Mouse (Mus musculus) kidney, postnatal 0 days (tissue): ENCODE results near the gene Tspan13. TPM values are rescaled to one million over a fixed set of nuclear protein-coding genes. Genes with fewer than 3 reads are reported as not detected.

Experiments used
- ATAC-seq: fragments of 200-750 bp; cut with Nextera tagmentation; replicated peaks from 2 replicates; pipeline ENCODE4 v1.8.0; 2017; ENCODE audit warnings: low read depth, moderate number of reproducible peaks, moderate TSS enrichment, moderate library complexity; ENCODE audit not compliant: low FRiP score
- DNase-seq: peaks from one replicate; pipeline ENCODE4 v3.0.0-alpha.2; 2016; ENCODE audit warnings: low spot score
- H3K27ac ChIP-seq: fragments of 300-500 bp; sonication (generic); 2 replicates; pipeline ENCODE4 v1.5.1; 2014; ENCODE audit warnings: mild to moderate bottlenecking
- H3K27me3 ChIP-seq: fragments of 300-500 bp; sonication (generic); 2 replicates; pipeline ENCODE4 v1.6.1; 2014; ENCODE audit warnings: low read length, mixed read lengths; ENCODE audit not compliant: insufficient read depth
- H3K36me3 ChIP-seq: fragments of 300-500 bp; sonication (generic); 2 replicates; pipeline ENCODE4 v1.6.1; 2014; ENCODE audit warnings: low read length, mixed read lengths; ENCODE audit not compliant: insufficient read depth
- H3K4me1 ChIP-seq: fragments of 300-500 bp; sonication (generic); replicated peaks from 2 replicates; pipeline ENCODE4 v1.6.1; 2014; ENCODE audit warnings: antibody characterized with exemption, low read length, mixed read lengths; ENCODE audit not compliant: insufficient read depth
- H3K4me2 ChIP-seq: fragments of 300-500 bp; sonication (generic); 2 replicates; pipeline ENCODE4 v1.6.1; 2014; ENCODE audit warnings: mild to moderate bottlenecking, low read length, moderate library complexity, mixed read lengths
- H3K4me3 ChIP-seq: fragments of 300-500 bp; sonication (generic); replicated peaks from 2 replicates; pipeline ENCODE4 v1.5.1; 2014; ENCODE audit warnings: low read depth, low read length
- H3K9ac ChIP-seq: fragments of 300-500 bp; sonication (generic); 2 replicates; pipeline ENCODE4 v1.6.1; 2014; ENCODE audit warnings: low read depth, low read length
- H3K9me3 ChIP-seq: fragments of 300-500 bp; sonication (generic); replicated peaks from 2 replicates; pipeline ENCODE4 v1.6.1; 2016; ENCODE audit warnings: low read length, inconsistent platforms, mixed read lengths
- CTCF ChIP-seq: IDR thresholded peaks from 2 replicates; pipeline ENCODE4 v1.5.1; 2016; ENCODE audit warnings: antibody characterized with exemption, low read depth, mild to moderate bottlenecking, moderate library complexity
- WGBS: fragments of 180-500 bp; shearing (Covaris S2); extraction: QIAGEN DNeasy Blood & Tissue Kit; methylation state at CpG from one replicate; pipeline ENCODE4 v1.1.7; 2014; 5-methylcytosine and 5-hydroxymethylcytosine counted together
- polyA plus RNA-seq: library from polyadenylated mRNA; unstranded; fragments of >200 nt; fragmentation: Nextera tagmentation; extraction: Ambion mirVana; gene quantifications from 2 replicates; pipeline ENCODE4 v1.2.1, GENCODE M21; 2015

Gene Tspan13
- polyA plus RNA-seq, 1 experiment from 2014 or later: 124 TPM

DNA sequence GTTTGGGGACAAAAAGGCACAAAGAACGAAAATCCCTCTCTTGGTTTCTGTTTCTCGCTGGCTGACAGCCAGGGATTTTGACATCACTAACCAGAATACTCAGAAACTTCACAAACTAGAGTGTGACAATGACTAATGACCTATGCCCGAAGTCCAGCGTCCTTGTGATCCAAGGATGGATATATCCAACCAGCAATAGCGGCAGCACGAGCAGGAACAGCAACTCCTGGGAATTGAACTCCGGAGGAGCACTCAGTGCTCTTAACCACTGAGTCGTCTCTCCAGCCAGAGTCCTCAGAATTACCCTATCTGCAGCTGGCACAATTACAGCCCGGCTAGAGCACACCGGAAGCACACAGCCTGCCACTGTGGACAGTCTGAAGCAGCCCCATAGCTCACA lies 5.5 kb downstream of the Tspan13 start:
- no peaks in the 10 kb centered on the region; the same call in 1 of the 2 replicates for H3K4me1 ChIP-seq
- H3K27me3 ChIP-seq: no peaks in the 10 kb centered on the region
- no peak overlapping the region for H3K9ac ChIP-seq
- no peak overlapping the region for H3K27ac ChIP-seq
- H3K4me3 ChIP-seq: no peak overlapping the region
- H3K9me3 ChIP-seq: no peaks in the 10 kb centered on the region
- 75% methylated on average over 10 of the region's 10 CpGs for WGBS
- H3K36me3 ChIP-seq: no peaks in the 10 kb centered on the region
- ATAC-seq: 0 out of 2 replicates have a peak, but pooled peaks have one; percentile 47
- H3K4me2 ChIP-seq: no peak overlapping the region
- no peak for TF ChIP-seq CTCF
- DNase-seq: no peak

DNA sequence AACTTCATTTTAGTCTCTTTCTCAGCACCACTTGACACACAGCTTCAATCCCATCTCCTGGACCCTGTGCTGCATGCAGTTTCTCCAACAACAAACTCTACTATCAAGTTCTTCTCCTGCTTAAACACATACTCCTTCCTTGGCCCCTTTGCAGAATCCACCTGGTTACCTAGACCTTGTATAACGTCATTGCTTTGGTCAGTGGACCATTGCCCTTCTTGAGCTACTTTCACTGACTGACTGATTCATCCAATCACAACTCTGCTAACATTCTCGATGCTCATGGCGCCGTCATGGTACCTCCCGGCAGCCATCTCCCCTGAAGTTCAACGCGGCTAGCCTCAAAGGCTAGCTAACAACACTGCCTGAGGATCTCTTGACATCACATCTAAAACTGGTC lies 6.2 kb downstream of the Tspan13 start:
- Histone ChIP-seq H3K4me2 (no peak overlapping the region), H3K9me3 (no peaks in the 10 kb centered on the region), H3K4me1 (no peaks in the 10 kb centered on the region; the same call in 1 of the 2 replicates), H3K27me3 (no peaks in the 10 kb centered on the region), H3K36me3 (no peaks in the 10 kb centered on the region), H3K4me3 (no peak overlapping the region), H3K27ac (no peak overlapping the region), H3K9ac (no peak overlapping the region)
- ATAC-seq (no peak), DNase-seq (no peak)
- WGBS: 94% methylated on average over 7 of the region's 7 CpGs
- no peak for TF ChIP-seq CTCF

DNA sequence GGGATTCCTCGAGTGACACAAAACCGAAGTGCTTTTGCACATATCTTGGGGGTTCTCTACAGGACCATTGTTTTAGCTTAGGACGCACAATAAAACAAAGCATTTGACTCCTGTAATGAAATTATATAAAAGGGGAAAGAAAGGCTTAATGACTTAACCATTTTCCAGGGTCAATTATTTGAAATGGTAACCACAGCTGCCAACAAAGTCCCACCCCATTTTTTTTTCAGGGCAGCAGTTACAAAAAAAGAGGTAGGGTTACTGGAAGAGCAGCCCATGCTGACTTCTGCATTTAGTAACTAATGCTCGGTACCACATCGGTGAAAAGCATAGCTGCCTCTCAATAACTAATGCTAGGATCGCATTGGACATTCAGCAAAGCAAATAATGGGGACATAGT lies 6.8 kb downstream of the Tspan13 start:
- 96% methylated on average over 6 of the region's 6 CpGs for WGBS
- H3K4me3 ChIP-seq: no peak overlapping the region
- DNase-seq: no peak
- H3K4me2 ChIP-seq: no peak overlapping the region
- H3K36me3 ChIP-seq: no peaks in the 10 kb centered on the region
- TF ChIP-seq CTCF: no peak
- H3K27ac ChIP-seq: no peak overlapping the region
- no peak overlapping the region for H3K9ac ChIP-seq
- H3K9me3 ChIP-seq: no peaks in the 10 kb centered on the region
- no peaks in the 10 kb centered on the region for H3K27me3 ChIP-seq
- ATAC-seq: no peak
- H3K4me1 ChIP-seq: no peaks in the 10 kb centered on the region; the same call in 1 of the 2 replicates

DNA sequence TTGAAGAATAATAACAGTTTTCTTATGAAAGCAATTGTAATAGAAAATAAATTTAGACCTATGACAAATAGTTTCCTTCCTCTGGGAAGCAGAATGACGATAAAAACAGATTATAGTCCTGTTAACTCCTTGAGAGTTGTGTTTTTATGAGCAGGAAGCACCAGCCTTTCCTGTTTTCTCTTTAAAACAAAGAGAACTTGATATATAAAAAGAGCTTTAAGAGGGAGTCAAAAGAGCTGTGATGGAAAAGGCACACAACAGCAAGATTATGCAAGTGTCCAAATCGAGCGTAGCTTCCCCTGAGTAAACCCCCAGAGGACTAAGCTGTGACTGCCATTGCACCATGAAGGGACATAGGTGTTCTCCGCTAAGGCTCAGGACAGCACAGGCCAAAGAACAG lies 9.9 kb downstream of the Tspan13 start:
- 56% methylated on average over 4 of the region's 4 CpGs for WGBS
- TF ChIP-seq CTCF: no peak
- Histone ChIP-seq H3K9ac (no peak overlapping the region), H3K27me3 (no peaks in the 10 kb centered on the region), H3K27ac (no peak overlapping the region), H3K4me2 (no peak overlapping the region), H3K4me3 (no peak overlapping the region), H3K9me3 (no peaks in the 10 kb centered on the region), H3K36me3 (no peaks in the 10 kb centered on the region), H3K4me1 (no peaks in the 10 kb centered on the region)
- peak; percentile 54 for DNase-seq
- ATAC-seq: no peak

DNA sequence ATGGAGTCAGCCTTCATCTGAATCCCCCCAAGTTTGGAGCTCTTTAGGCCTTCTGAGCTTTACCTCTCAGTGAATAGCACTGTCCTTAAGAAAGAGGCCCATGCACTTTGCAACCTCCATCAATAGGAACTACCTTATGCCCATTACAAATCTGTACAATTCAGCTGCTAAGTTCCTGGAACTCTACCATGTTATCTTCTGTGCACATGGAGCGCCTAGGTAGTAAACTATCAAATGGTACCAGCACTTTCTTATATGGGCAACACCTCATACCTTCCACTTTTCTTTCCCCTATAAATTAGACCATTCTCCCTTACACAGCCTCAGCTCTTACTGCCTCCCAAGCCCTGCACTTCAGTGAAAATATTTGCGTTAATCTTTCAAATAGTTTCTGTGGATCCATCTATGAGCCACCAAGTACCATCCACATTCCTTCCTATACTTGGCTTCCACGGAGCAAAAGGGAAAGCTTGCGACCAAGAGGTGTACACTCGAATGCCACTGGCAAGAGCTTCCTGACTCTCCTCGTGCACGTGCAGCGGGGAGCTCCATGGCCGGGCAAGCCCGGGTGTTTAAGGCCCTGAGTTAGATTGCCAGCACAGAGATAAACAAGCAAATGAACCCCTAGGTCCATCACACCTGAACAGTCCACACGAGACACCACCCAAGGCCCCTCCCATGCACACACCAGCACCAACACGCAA lies 11.5 kb downstream of the Tspan13 start:
- Histone ChIP-seq H3K36me3 (no peaks in the 10 kb centered on the region), H3K9ac (no peak overlapping the region), H3K27me3 (no peaks in the 10 kb centered on the region), H3K4me1 (no peaks in the 10 kb centered on the region), H3K4me3 (no peak overlapping the region), H3K9me3 (no peaks in the 10 kb centered on the region), H3K27ac (no peak overlapping the region), H3K4me2 (no peak overlapping the region)
- ATAC-seq (no peak), DNase-seq (no peak)
- no peak for TF ChIP-seq CTCF
- 87% methylated on average over 12 of the region's 12 CpGs for WGBS

DNA sequence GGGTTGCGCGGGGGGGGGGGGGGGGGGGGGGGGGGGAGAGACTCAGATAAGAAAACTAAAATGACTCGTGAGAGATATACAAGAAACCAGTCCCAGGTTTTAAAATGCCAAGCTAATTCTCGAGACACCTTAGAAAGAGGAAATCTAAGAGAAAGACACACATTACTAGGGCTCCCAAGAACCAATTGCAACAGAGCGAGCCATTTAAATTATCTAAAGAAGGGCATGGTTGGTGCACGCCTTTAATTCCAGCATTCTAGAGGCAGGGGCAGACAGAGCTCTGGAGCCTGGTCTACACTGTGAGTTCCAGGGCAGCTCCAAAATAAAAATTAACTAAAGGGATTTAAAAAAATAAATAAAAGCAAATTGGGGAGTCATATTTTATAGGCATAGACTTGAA lies 12.6 kb downstream of the Tspan13 start:
- Histone ChIP-seq H3K27me3 (no peaks in the 10 kb centered on the region), H3K4me3 (no peak overlapping the region), H3K4me2 (no peak overlapping the region), H3K27ac (no peak overlapping the region), H3K4me1 (no peaks in the 10 kb centered on the region), H3K9ac (no peak overlapping the region), H3K9me3 (no peaks in the 10 kb centered on the region), H3K36me3 (no peaks in the 10 kb centered on the region)
- 72% methylated on average over 5 of the region's 6 CpGs for WGBS
- DNase-seq: no peak
- no peak for TF ChIP-seq CTCF
- no peak for ATAC-seq
